Mouse (Mus musculus) frontal cortex, postnatal 10 days (tissue): ENCODE results near the gene Olfr1509.
"Not testable (repeated sequence)": the region's sequence is repeated elsewhere in the genome, so short reads cannot be mapped to it uniquely, and the experiment has no call there.

Experiments used
- DNase-seq, 2 experiments: peaks; one replicate each; pipeline ENCODE4 v3.0.0; 2022; ENCODE audit warnings: low spot score in 2 of 2, mixed read lengths in 1 of 2

Gene Olfr1509

DNA sequence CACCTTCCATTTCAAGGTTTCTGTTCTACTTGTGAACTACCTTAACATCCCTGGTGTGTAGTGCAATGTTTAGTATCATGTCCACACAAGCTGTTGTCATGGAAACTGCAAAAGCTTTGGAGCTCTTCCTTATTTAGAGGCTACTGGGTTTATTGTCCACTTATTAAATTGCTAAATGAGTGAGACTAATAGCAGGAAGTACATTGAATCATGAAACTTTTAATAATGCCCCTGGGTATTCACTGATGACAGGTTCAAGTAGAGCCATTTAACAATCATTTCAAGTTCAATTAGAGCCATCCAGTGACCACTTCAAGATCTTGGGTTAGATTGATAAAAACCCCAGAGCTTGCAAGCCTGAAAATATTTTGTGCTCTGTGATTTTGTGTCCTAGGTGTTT lies at the start of gene Olfr1509:
Olfr1509 (plus strand) TSS at position 301 of the 400 bp plus-strand sequence.
- no peak for DNase-seq

GRCm38 (mm10) chr14:52397279-52397678 lies 45.5 kb upstream of the Olfr1509 start, which contains the start of gene Olfr1511:
Gene Olfr1511, minus strand, starts transcription at chr14:52397379.
- DNase-seq, result no peak

- DNase-seq, result not testable (repeated sequence)
These were observed 32.5 kb upstream of the Olfr1509 start for GRCm38 (mm10) chr14:52410142-52410919.

- no peak for DNase-seq
These were observed 28.5 kb upstream of the Olfr1509 start, which contains the start of gene Olfr1510 for GRCm38 (mm10) chr14:52414273-52414672. Gene Olfr1510, minus strand, starts transcription at chr14:52414373.

GRCm38 (mm10) chr14:52427686-52428085 lies 15.1 kb upstream of the Olfr1509 start:
- DNase-seq, result no peak

GRCm38 (mm10) chr14:52451138-52451537 lies 8.3 kb downstream of the Olfr1509 start:
- DNase-seq, result no peak

DNA sequence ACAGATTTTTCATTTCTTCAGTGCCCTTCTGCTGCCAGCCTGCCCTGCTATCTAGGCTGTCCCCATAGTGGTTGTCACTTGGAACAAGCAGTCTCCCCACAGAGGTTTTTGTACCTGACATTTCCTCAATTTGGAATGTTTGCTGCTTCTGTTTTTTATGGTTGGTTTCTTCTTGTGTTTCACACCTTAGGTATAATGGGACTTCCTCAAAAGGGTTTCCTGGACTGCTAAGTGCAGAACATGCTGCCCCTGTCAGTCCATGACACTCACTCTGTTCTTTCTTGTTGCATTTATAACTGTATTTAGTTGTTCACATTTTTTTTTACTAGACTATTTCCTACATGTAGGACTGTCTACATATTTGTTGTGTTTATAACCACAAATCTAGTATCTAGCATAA lies 19.1 kb downstream of the Olfr1509 start:
- DNase-seq, result no peak

- no peak for DNase-seq
These were observed 22.9 kb downstream of the Olfr1509 start for GRCm38 (mm10) chr14:52465738-52466137.

DNA sequence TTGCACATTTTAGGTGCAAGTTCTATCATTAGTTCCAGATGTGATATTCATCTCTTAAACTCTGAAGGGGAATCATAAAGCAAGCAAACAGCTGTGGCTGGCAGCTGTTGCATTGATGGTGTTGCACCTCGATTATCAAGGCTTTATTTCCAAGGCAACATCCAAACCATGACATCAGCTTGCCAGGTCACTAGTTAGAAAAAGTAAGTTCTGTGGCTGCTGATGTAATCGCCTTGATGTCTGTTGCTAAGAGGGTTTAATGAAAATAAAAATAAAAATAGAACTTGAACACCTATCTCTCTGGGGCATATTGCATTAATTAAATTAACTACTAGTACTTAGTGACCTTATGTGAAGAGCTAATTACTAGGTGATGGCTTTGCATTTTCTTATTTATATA lies 24.6 kb downstream of the Olfr1509 start, which contains the start of gene Olfr1508:
Olfr1508 (minus strand) TSS at position 101 of the 400 bp plus-strand sequence.
- no peak for DNase-seq

GRCm38 (mm10) chr14:52495516-52495915 lies 52.7 kb downstream of the Olfr1509 start, which contains the start of gene Olfr1507:
Gene Olfr1507, minus strand, starts transcription at chr14:52495749.
- DNase-seq, result no peak
